Mouse (Mus musculus) liver, postnatal 0 days (tissue): Measurements from ENCODE around the gene Hnrnpa0. TPM values are rescaled to one million over a fixed set of nuclear protein-coding genes. Genes with fewer than 3 reads are reported as not detected.

Source experiments
- ATAC-seq: fragments of 200-750 bp; cut with Nextera tagmentation; 2 replicates; pipeline ENCODE4 v1.8.0; 2017; ENCODE audit warnings: mild to moderate bottlenecking, moderate library complexity
- DNase-seq: peaks from one replicate; pipeline ENCODE4 v3.0.0-alpha.2; 2016
- H3K27ac ChIP-seq: fragments of 300-500 bp; sonication (generic); 2 replicates; pipeline ENCODE4 v1.5.1; 2014; ENCODE audit warnings: antibody characterized with exemption, moderate library complexity, mild to moderate bottlenecking, low read depth
- H3K27me3 ChIP-seq: fragments of 300-500 bp; sonication (generic); 2 replicates; pipeline ENCODE4 v1.6.1; 2014; ENCODE audit warnings: low read length, control low read depth, mixed read lengths; ENCODE audit not compliant: insufficient read depth
- H3K36me3 ChIP-seq: fragments of 300-500 bp; sonication (generic); replicated peaks from 2 replicates; pipeline ENCODE4 v1.6.1; 2014; ENCODE audit warnings: mild to moderate bottlenecking, control low read depth, low read length, moderate library complexity, mixed read lengths; ENCODE audit not compliant: insufficient read depth
- H3K4me1 ChIP-seq: fragments of 300-500 bp; sonication (generic); 2 replicates; pipeline ENCODE4 v1.6.1; 2014; ENCODE audit warnings: antibody characterized with exemption, mild to moderate bottlenecking, control low read depth; ENCODE audit not compliant: insufficient read depth
- H3K4me2 ChIP-seq: fragments of 300-500 bp; sonication (generic); 2 replicates; pipeline ENCODE4 v1.6.1; 2014; ENCODE audit warnings: low read depth, mild to moderate bottlenecking, low read length, moderate library complexity, mixed read lengths
- H3K4me3 ChIP-seq: fragments of 300-500 bp; sonication (generic); 2 replicates; pipeline ENCODE4 v1.5.1; 2014; ENCODE audit warnings: low read depth, low read length
- H3K9ac ChIP-seq: fragments of 300-500 bp; sonication (generic); replicated peaks from 2 replicates; pipeline ENCODE4 v1.6.1; 2014; ENCODE audit warnings: mild to moderate bottlenecking, moderate library complexity
- H3K9me3 ChIP-seq: fragments of 300-500 bp; sonication (generic); 2 replicates; pipeline ENCODE4 v1.6.1; 2016; ENCODE audit warnings: mild to moderate bottlenecking, control low read depth, low read length, mixed read lengths
- CTCF ChIP-seq: sonication (generic); IDR thresholded peaks from 2 replicates; pipeline ENCODE4 v1.5.1; 2016; ENCODE audit warnings: antibody characterized with exemption, low read depth
- EP300 ChIP-seq: IDR thresholded peaks from 2 replicates; pipeline ENCODE4 v1.6.1; 2016; ENCODE audit warnings: antibody characterized with exemption, low read depth, mild to moderate bottlenecking
- WGBS: fragments of 180-500 bp; shearing (Covaris S2); extraction: QIAGEN DNeasy Blood & Tissue Kit; methylation state at CpG from one replicate; pipeline ENCODE4 v1.1.7; 2014; ENCODE audit not compliant: insufficient replicate concordance; 5-methylcytosine and 5-hydroxymethylcytosine counted together
- polyA plus RNA-seq: library from polyadenylated mRNA; unstranded; fragments of >200 nt; fragmentation: Nextera tagmentation; extraction: Ambion mirVana; gene quantifications from 2 replicates; pipeline ENCODE4 v1.2.1, GENCODE M21; 2015

Hnrnpa0 gene
- polyA plus RNA-seq, 1 experiment from 2014 or later = 11.0 TPM

DNA sequence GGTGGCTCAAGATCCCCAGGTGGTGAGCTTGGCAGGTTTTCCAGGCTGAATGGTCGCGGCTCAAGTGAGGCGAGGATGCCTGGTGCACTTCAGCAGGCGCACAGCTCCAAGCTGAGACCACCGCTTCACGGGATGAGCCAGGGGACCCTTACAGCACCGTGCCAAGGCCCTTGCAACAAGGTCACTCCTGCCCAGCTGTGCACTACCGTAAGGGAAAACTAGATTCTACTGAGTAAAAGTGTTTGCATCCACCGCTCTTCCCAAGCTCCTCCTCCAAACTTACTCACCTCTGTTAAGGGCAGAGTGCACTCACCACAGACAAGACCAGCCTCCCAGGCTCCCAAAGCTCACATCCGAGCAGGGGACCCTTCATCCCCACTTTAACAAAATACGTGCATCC, 44.8 kb downstream of the Hnrnpa0 start:
- H3K9ac ChIP-seq = no peak overlapping the region
- no peaks in the 10 kb centered on the region for H3K9me3 ChIP-seq
- no peaks in the 10 kb centered on the region for H3K27me3 ChIP-seq
- TF ChIP-seq CTCF = no peak
- TF ChIP-seq EP300 = no peak
- H3K4me2 ChIP-seq = no peak overlapping the region
- DNase-seq = no peak
- 76% methylated on average over 11 of the region's 11 CpGs for WGBS
- no peaks in the 10 kb centered on the region for H3K4me1 ChIP-seq
- H3K36me3 ChIP-seq = no peaks in the 10 kb centered on the region
- no peak overlapping the region for H3K4me3 ChIP-seq
- H3K27ac ChIP-seq = no peak overlapping the region
- no peak for ATAC-seq

DNA sequence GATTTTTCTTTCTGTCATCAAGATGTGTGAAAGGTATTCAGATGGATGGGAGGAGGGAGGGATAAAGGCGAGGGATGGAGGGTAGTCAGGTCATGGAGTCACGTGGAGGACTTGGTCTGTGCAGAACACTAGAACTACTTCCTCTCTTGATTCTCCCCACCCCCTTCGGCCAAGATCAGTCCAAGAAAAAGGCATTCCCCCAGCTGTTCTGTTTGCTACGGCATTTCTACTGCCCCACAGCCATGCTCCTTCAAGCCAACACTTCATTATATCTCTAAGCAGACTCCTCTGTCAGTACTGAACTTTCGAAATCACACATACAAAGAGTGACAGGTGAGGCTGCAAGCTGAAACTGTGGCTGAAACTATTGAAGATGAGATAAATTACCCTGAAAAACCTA, 45.3 kb downstream of the Hnrnpa0 start:
- DNase-seq = no peak
- Histone ChIP-seq H3K9me3 (no peaks in the 10 kb centered on the region), H3K4me3 (no peak overlapping the region), H3K27ac (no peak overlapping the region), H3K9ac (no peak overlapping the region), H3K4me1 (no peaks in the 10 kb centered on the region), H3K36me3 (no peaks in the 10 kb centered on the region), H3K4me2 (no peak overlapping the region), H3K27me3 (no peaks in the 10 kb centered on the region)
- 39% methylated on average over 5 of the region's 5 CpGs for WGBS
- TF ChIP-seq CTCF (no peak), EP300 (no peak)
- ATAC-seq = no peak

DNA sequence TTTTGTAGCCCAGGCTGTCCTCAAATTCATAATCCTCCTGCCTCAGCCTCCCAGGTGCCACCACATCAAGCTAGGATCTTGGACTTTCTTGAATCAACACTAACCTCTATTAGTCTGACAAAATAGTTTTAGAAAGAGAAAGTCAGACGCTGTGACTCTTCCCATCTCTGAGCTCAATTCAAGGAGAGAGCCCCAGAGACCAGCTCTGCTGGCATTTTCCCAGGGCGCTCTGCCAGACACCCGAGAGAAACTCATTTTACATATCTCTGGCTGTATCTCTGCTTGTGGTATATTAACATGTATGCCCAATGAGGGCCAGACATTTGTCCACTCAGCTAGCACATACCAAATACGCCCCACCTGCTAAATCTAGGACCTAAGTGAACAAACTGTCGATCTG, 50.0 kb downstream of the Hnrnpa0 start:
- no peaks in the 10 kb centered on the region for H3K27me3 ChIP-seq
- no peak for TF ChIP-seq CTCF
- no peak for TF ChIP-seq EP300
- 75% methylated on average over 5 of the region's 5 CpGs for WGBS
- no peaks in the 10 kb centered on the region for H3K9me3 ChIP-seq
- ATAC-seq (no peak), DNase-seq (no peak)
- no peaks in the 10 kb centered on the region for H3K36me3 ChIP-seq
- no peak overlapping the region for H3K4me2 ChIP-seq
- no peak overlapping the region for H3K9ac ChIP-seq
- H3K4me1 ChIP-seq = no peaks in the 10 kb centered on the region
- no peak overlapping the region for H3K4me3 ChIP-seq
- no peak overlapping the region for H3K27ac ChIP-seq

Other genes starting within 250 kb of the Hnrnpa0 start
- gene Spock1, start 220.2 kb downstream of the Hnrnpa0 start, polyA plus RNA-seq = not detected in 2 replicates
- 2.2 and 2.9 TPM in 2 replicates for gene Klhl3, start 15.0 kb downstream of the Hnrnpa0 start, polyA plus RNA-seq
- gene Idnk, start 29.1 kb upstream of the Hnrnpa0 start, polyA plus RNA-seq = 35.4 and 37.6 TPM in 2 replicates
- gene Ubqln1, start 87.1 kb upstream of the Hnrnpa0 start, polyA plus RNA-seq = 44.2 and 44.5 TPM in 2 replicates
- 10.4 and 14.1 TPM in 2 replicates for gene Gkap1, start 147.1 kb upstream of the Hnrnpa0 start, polyA plus RNA-seq
- gene Kif27, start 230.6 kb upstream of the Hnrnpa0 start, polyA plus RNA-seq = 0.02 and 0.05 TPM in 2 replicates